Mouse (Mus musculus) monocyte, adult 59 days (primary cell): Measurements from ENCODE around the gene Gm21775. TPM values are rescaled to one million over a fixed set of nuclear protein-coding genes. Genes with fewer than 3 reads are reported as not detected.

ENCODE experiments used
- total RNA-seq, 2 experiments: library from RNA; stranded (reverse); gene quantifications; one replicate each; pipeline ENCODE4 v1.2.4; 2023

The Gm21775 gene
- total RNA-seq, result not detected

GRCm38 (mm10) chrY:10553153-10553552, at the start of gene Gm21775:
Gene Gm21775 (plus strand): TSS chrY:10553453.

GRCm38 (mm10) chrY:10535942-10536341, 17.3 kb upstream of the Gm21775 start, which contains the start of gene Gm20737:
Gene Gm20737 (minus strand): TSS chrY:10536042.

Other genes with a start within 250 kb of the Gm21775 start
- not detected for gene Gm20834, start 228.9 kb upstream of the Gm21775 start, total RNA-seq
- gene Gm28510, start 140.7 kb upstream of the Gm21775 start, total RNA-seq, result not detected
- not detected for gene Gm20737, start 17.4 kb upstream of the Gm21775 start, total RNA-seq
- gene Gm21900, start 62.9 kb downstream of the Gm21775 start, total RNA-seq, result not detected
- not detected for gene Gm20777, start 199.0 kb downstream of the Gm21775 start, total RNA-seq